Mouse (Mus musculus) thymus, postnatal 10 days (tissue): Measurements from ENCODE around the gene Psmb4.
"Not testable (repeated sequence)": the region's sequence is repeated elsewhere in the genome, so short reads cannot be mapped to it uniquely, and the experiment has no call there.

Source experiments
- DNase-seq, 2 experiments: peaks; one replicate each; pipeline ENCODE4 v3.0.0; 2021; ENCODE audit warnings: low spot score in 2 of 2

The Psmb4 gene

DNA sequence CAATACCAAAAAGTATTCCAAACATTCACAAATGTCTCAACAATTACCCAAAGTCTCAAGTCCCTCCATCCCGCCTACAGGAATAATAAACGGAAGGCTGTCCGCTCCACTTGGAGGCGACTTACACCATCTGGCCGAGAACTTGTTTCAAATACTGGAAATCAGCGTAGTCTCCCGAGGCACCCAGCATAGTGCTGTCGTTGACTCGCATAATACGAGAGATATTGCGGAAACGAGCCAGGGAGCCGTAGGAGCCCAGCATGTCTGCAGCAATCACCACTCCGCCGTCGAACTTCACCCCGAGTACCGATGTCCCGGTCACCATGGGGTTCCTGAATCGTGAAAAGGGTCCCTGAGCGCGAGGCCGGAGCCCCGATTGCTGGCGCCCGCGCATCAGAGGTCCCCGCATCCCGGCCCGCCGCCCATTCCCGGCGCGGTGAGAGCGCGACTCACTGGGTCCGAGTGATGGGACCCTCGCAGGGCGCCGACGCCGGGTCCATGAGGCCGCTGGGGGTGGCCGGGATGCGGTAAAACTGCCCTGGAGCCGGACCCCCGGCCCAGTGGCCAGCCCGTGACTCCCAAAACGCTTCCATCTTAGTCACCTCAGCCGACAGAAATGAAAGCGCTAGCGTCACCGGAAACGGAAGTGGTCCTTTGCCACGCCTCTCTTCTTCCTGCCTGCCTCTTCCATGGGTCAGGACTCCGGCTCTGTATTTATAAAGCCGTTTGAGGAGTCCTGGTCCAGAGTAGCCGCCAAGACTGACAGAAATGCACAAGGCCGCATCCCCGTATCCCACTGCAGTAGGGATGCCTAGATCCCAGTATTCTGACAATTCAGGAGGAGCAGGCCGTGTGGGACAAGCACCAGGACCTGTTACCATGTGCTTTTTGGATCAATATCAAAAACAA lies at the start of gene Psmb4:
TSS of gene Psmb4 (minus strand) at position 646 of the 909 bp plus-strand sequence.
- peak; percentile 67 to 76 for DNase-seq

- not testable (repeated sequence) for DNase-seq
Observed at GRCm38 (mm10) chr3:94936147-94936546, 49.4 kb upstream of the Psmb4 start.

DNA sequence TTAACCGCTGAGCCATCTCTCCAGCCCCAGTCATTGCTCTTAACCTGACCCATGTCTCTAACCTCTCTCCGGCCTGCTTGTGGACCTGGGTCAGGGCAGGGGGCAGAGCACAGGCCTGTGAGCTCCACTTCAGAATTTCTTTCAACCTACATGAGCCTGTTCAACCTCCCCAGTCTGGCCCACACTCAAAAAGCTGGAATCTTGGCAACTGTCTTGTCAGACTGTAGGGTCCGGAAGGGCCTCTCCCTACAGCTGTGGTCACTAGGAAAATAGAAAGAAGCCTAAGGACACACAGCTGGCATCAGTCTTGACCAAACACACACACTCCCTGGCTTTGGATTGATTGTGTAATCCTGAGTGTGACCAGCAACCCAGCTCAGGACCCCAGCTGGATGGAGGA lies 48.6 kb upstream of the Psmb4 start:
- DNase-seq = not testable (repeated sequence)

- not testable (repeated sequence) for DNase-seq
Observed at GRCm38 (mm10) chr3:94934564-94934963, 47.8 kb upstream of the Psmb4 start.

GRCm38 (mm10) chr3:94933604-94934003 lies 46.8 kb upstream of the Psmb4 start:
- DNase-seq = not testable (repeated sequence)

DNA sequence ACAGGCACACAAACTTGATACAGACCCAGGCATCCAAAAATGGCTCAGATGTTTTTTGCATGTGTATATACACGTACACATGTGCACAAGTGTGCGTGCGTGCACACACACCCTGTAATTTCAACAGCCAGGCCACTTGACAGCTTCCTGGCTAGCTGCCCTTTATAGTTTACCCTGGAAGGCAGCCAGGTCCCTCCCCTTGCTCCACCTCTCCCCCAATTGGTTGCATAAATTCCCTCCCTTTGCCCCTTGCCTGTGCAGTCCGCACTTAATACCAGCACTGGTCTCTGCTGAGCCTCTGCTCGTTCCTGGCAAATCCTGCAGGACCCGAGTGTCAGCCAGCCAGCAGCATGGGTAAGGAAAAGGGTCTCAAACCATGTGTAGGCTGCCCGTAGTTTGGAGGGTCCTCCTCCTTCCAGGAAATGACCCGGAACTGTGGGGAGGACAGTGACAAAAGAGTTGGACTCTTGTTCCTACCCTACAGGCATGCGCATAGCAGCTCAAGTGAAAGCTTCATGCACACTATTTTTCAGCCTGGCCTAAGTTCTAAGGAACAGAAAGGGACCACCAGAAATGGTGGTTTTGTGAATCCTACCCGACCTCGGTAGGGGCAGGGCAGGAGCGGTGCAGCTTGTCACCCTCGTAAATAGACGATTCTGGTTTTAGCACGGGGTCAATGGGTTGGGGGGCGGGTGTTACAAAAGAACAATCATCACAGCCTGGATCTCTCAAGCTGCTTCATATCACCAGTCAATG lies 46.2 kb upstream of the Psmb4 start, which contains the start of gene Selenbp1:
TSS of gene Selenbp1 (plus strand) at position 248 of the 756 bp plus-strand sequence.
- no peak for DNase-seq

- DNase-seq = not testable (repeated sequence)
Observed at GRCm38 (mm10) chr3:94932279-94932678, 45.5 kb upstream of the Psmb4 start.

GRCm38 (mm10) chr3:94931427-94932082 lies 44.8 kb upstream of the Psmb4 start:
- DNase-seq = not testable (repeated sequence)

GRCm38 (mm10) chr3:94930386-94931266 lies 43.9 kb upstream of the Psmb4 start:
- not testable (repeated sequence) for DNase-seq

GRCm38 (mm10) chr3:94928979-94929378 lies 42.2 kb upstream of the Psmb4 start:
- not testable (repeated sequence) for DNase-seq

GRCm38 (mm10) chr3:94926301-94926736 lies 39.6 kb upstream of the Psmb4 start:
- DNase-seq = not testable (repeated sequence)

- DNase-seq = no peak
Observed at GRCm38 (mm10) chr3:94924688-94925087, 37.9 kb upstream of the Psmb4 start.

- DNase-seq = no peak
Observed at GRCm38 (mm10) chr3:94922333-94922732, 35.6 kb upstream of the Psmb4 start.

DNA sequence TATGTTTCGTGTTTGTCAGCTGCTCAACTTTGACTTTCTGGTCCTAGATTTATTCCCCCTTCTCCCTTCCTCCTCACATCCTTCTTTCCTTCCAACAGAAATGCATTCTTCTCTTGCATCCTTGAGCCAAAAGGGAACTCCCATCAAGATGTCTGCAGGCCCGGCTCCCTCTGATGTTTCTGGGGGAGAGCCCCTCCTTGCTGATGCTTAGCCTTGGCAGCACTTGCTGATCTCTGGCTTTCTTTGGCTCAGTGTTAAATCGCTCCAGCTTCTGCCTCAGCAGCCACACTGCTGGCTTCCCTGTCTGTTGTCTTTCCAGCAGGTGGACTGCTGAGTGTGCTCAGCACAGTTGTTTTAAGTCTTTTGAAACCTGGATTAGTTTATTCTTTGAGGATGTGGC lies 34.3 kb upstream of the Psmb4 start:
- DNase-seq = no peak

GRCm38 (mm10) chr3:94918845-94919244 lies 32.1 kb upstream of the Psmb4 start:
- DNase-seq = no peak

GRCm38 (mm10) chr3:94917816-94918361 lies 31.1 kb upstream of the Psmb4 start:
- DNase-seq = no peak

GRCm38 (mm10) chr3:94915903-94916741 lies 29.4 kb upstream of the Psmb4 start:
- peak in 1 of 2 experiments; percentile 8 for DNase-seq

DNA sequence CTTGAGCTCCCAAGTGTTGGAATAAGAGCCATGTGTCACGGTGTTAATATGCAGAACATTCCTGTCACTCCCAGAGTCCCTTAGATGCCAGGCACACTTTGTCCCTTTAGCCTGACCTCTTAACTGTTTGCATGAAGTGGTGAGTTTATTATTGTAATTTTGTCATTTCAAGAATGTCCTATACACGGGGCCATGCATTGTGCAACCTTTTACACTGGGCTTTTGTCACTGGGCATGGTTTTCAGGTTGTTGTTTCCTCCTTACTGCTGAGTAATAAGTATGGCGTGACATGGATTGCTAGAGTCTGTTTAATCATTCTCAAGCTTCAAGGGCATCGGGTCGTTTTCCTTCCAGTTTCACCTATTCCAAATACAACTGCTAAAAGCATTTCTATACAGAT lies 27.0 kb upstream of the Psmb4 start:
- no peak for DNase-seq

DNA sequence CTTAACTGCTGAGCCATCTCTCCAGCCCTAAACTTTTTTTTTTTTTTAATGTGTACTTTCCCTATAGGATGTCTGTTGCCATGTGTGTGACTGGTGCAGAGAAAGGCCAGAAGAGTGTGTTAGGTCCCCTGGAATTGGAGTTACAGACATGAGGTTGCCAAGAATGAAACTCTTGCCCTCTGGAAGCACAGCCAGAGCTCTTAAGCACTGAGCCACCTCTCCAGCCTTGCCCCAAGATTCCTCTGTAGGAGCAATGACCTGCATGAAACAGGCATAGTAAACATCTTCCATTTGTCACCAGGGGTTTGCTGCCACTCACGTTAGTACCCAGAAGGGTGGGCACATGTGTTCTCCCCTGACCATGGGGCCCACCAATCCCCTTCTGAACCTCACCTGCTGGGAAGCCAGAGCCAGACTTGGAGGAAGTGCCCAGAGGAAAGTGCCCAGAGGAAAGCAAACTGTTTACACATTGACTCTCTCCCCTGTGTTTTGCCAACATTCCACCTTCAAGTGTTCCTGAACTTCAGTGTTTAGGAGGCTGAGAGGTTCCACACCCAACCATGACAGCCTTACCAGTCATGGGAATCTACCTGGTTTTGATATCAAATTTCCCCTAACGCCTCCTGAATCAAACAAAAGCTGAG lies 24.4 kb upstream of the Psmb4 start:
- no peak for DNase-seq
